Mouse (Mus musculus) cortical plate, adult 2 months (tissue): ENCODE data around the gene Ppp1cc.

Experiments
- CTCF ChIP-seq: fragments of 200-500 bp; IDR thresholded peaks from 2 replicates; pipeline ENCODE4 v1.5.1; 2011; ENCODE audit warnings: mild to moderate bottlenecking, control low read depth, low read length; ENCODE audit not compliant: insufficient read depth; ENCODE audit errors: extremely low read depth
- POLR2A ChIP-seq: fragments of 200-500 bp; IDR thresholded peaks from 2 replicates; pipeline ENCODE4 v1.6.1; 2011; ENCODE audit warnings: mild to moderate bottlenecking, low read length, control low read depth; ENCODE audit not compliant: insufficient read depth; ENCODE audit errors: extremely low read depth

GRCm38 (mm10) chr5:122206475-122206874 is 48.4 kb downstream of the Ppp1cc start, which contains the start of gene Hvcn1:
- no peak for TF ChIP-seq POLR2A
- TF ChIP-seq CTCF, result no peak
